Mouse (Mus musculus): Measurements from ENCODE around the gene Cep44.

DNA sequence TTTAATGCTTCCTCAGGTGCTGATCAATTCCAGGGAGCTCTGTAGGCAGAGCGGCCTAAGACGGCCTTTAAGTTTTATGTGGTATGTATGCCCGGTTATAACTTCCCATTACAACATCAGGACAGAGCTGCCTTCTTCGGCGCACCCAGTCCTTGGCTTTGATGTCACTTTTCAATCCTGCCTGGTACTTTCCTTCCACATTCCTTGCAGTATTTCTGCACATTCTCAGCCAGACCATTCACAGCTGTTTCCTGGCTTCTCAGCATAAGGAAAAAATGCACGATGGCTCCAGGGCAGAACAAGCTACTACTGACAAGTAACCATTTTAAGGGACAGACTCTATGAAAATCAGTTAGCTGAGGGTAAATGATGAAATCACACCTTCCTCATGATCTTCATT lies 22.0 kb downstream of the Cep44 start:
- no peak for TF ChIP-seq EP300 (IDR thresholded peaks at IDR 0.05; ENCODE audit: low read depth)
- no peak for TF ChIP-seq CTCF (IDR thresholded peaks at IDR 0.05; ENCODE audit: low read depth)
